Mouse (Mus musculus): ENCODE results near the gene Ptcra. TPM values are rescaled to one million over a fixed set of nuclear protein-coding genes. Genes with fewer than 3 reads are reported as not detected.

Ptcra gene
- polyA plus RNA-seq, 1 experiment from 2014 or later: 0.64 TPM

GRCm38 (mm10) chr17:46714756-46715481 lies 48.6 kb downstream of the Ptcra start:
- no peak for ATAC-seq (replicated peaks; ENCODE audit: low FRiP score)
- peaks cover 19% of the 10 kb centered on the region for H3K4me1 ChIP-seq
- 93% methylated on average over 11 of the region's 11 CpGs for WGBS
- H3K9ac ChIP-seq: no peak overlapping the region
- peaks cover 50% of the 10 kb centered on the region for H3K36me3 ChIP-seq
- H3K27me3 ChIP-seq: no peaks in the 10 kb centered on the region
- no peak overlapping the region for H3K4me3 ChIP-seq (replicated peaks)
- H3K9me3 ChIP-seq (replicated peaks): no peaks in the 10 kb centered on the region
- no peak overlapping the region for H3K27ac ChIP-seq
- H3K4me2 ChIP-seq: no peak overlapping the region

DNA sequence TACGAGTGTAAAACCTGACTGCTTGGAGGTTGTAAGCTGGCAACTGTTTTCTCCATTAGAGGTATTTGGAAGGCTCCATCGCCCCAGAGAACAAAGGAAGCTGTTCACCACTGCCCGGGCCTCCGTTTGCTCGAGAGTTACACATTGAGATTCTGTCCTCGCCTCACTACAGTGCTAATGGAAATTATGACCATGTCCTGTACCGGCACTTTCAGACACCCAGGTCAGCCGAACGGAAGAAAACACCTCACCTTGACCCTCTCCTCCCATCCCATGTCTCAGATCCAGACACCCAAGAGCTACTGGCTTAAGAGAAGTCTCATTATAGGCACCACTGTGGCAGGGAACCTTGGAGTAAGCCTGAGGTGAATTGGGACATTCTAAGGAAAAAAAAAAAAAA lies 49.7 kb downstream of the Ptcra start:
- Histone ChIP-seq H3K4me3 (replicated peaks) (no peak overlapping the region), H3K36me3 (peaks cover 49% of the 10 kb centered on the region), H3K4me2 (no peak overlapping the region), H3K27ac (no peak overlapping the region), H3K4me1 (peaks cover 19% of the 10 kb centered on the region), H3K9me3 (replicated peaks) (no peaks in the 10 kb centered on the region), H3K27me3 (no peaks in the 10 kb centered on the region), H3K9ac (no peak overlapping the region)
- no peak for ATAC-seq (replicated peaks; ENCODE audit: low FRiP score)
- 86% methylated on average over 9 of the region's 9 CpGs for WGBS

DNA sequence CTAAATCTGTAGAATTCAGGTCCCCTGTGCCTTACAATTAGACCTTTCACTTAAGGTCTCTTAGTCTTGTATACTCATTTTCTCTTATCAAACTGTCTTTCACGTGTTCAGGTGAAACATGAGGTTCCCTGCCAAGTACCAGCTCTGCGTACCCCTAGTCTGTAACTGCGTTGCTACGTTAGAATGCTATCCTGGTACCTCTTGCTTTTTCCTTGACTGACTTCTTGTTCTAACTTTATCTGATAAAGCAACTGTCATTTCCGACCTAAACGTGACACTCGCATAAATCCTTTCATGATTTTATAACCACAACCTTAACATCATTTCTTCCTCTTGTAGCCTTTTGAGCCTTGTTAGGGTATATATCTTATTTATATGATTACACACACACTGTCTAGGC lies 51.1 kb downstream of the Ptcra start:
- Histone ChIP-seq H3K27ac (no peak overlapping the region), H3K9me3 (replicated peaks) (no peaks in the 10 kb centered on the region), H3K27me3 (no peaks in the 10 kb centered on the region), H3K9ac (peak overlapping the region; percentile 95), H3K4me2 (peak overlapping the region; percentile 94), H3K4me1 (peaks cover 19% of the 10 kb centered on the region), H3K4me3 (replicated peaks) (peak overlapping the region; percentile 98), H3K36me3 (peaks cover 39% of the 10 kb centered on the region)
- WGBS: 59% methylated on average over 7 of the region's 7 CpGs
- no peak for ATAC-seq (replicated peaks; ENCODE audit: low FRiP score)

DNA sequence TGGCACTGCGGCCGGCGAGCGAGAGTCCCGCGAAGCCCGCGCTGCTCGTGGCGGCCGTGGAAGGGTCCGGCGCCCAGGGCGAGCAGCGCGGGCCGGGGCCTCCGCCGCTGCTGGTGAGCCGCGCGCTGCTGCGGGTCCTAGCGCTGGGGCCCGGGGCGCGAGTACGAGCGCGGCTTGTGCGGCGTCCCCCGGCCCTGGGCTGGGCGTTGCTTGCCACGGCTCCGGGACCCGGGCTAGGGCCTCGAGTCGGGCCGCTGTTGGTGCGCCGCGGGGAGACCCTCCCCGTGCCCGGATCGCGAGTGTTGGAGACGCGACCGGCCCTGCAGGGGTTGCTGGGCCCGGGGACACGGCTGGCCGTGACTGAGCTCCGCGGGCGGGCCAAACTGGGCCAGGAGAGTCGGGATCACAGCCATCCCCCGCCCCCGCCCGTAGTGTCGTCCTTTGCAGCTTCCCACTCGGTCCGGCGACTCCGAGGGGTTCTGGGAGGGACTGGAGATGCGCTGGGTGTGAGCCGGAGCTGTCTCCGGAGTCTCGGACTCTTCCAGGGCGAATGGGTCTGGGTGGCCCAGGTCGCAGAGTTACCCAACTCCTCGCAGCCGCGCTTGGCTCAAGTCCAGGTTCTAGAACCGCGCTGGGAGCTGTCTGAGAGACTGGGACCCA lies 51.8 kb downstream of the Ptcra start:
- no peaks in the 10 kb centered on the region for H3K27me3 ChIP-seq
- H3K4me3 ChIP-seq (replicated peaks): peak overlapping the region; percentile 98
- H3K36me3 ChIP-seq: peaks cover 32% of the 10 kb centered on the region
- H3K27ac ChIP-seq: peak overlapping the region; percentile 80
- H3K9ac ChIP-seq: peak overlapping the region; percentile 95
- ATAC-seq (replicated peaks; ENCODE audit: low FRiP score): peak; percentile 67
- under 1% methylated on average over 76 of the region's 76 CpGs for WGBS
- no peaks in the 10 kb centered on the region for H3K9me3 ChIP-seq (replicated peaks)
- H3K4me1 ChIP-seq: peaks cover 19% of the 10 kb centered on the region
- H3K4me2 ChIP-seq: peak overlapping the region; percentile 94

DNA sequence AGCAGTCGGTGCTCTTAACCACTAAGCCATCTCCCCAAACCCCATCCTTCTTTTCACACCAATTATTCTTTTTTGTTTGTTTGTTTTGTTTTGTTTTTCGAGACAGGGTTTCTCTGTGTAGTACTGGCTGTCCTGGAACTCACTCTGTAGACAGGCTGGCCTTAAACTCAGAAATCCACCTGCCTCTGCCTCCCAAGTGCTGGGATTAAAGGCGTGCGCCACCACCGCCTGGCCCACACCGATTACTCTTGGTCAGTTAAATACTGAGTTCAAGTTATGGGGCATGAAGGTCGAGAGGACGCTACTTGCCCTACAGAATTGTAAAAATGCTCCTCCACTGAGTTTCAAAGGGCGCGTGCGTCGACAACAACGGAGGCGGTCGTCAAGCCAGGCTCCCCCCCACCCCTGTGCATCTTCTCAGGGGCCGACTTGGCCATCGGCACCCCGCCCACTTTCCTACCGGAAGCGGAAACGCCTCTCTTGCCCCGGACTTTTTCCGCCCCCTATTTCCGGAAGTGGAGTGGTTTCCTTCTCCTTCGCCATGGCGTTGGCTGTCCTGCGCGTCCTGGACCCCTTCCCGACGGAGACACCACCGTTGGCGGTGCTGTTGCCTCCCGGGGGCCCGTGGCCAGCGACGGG lies 52.4 kb downstream of the Ptcra start, which contains the start of gene Pex6:
Pex6 (plus strand) TSS at position 505 of the 639 bp plus-strand sequence.
- peak within 1 kb of the TSS; percentile 94 for H3K4me2 ChIP-seq
- peak; percentile 88 for ATAC-seq (replicated peaks; ENCODE audit: low FRiP score)
- WGBS: 7% methylated on average over 36 of the region's 36 CpGs
- peak within 1 kb of the TSS; percentile 80 for H3K27ac ChIP-seq
- peaks cover 26% of the 10 kb centered on the region for H3K36me3 ChIP-seq
- H3K4me3 ChIP-seq (replicated peaks): peak within 1 kb of the TSS; percentile 98
- peaks cover 20% of the 10 kb centered on the region for H3K4me1 ChIP-seq
- peak within 1 kb of the TSS; percentile 95 for H3K9ac ChIP-seq
- no peaks in the 10 kb centered on the region for H3K9me3 ChIP-seq (replicated peaks)
- no peaks in the 10 kb centered on the region for H3K27me3 ChIP-seq

DNA sequence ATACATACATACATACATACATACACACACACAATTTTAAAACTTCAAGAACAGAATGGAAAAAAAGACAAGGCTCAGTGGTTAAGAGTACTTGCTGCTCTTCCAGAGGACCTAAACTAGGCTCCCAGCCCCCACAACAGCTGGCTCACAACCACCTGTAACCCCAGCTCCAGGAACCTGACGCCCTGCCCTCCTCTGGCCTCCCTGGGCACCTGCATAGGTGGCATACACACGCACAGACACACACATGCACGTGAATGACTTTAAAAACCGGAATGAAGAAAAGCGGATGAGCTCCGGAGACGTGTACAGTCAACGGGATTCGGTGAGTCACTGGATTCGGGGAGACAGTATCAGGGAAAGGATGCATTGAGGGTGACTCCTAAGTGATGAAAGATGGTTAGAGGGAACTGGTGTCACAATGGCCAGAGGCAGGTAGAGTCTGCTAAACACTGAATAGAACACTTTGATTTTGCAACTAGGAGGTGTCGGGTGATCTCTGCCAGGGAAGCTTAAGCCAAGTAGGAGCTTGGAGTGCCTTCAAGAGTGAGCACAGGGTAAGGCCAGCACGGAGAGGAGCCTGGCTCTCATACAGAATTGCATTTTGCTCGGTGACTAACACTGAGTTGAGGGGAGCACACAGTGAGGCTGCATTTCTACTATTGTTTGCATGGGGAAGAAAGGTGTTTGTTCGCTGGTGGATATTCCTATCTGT lies 57.0 kb downstream of the Ptcra start:
- 91% methylated on average over 14 of the region's 14 CpGs for WGBS
- Histone ChIP-seq H3K27ac (no peak overlapping the region), H3K4me1 (peaks cover 41% of the 10 kb centered on the region), H3K9ac (no peak overlapping the region), H3K4me2 (no peak overlapping the region), H3K9me3 (replicated peaks) (no peaks in the 10 kb centered on the region), H3K36me3 (no peaks in the 10 kb centered on the region), H3K27me3 (no peaks in the 10 kb centered on the region), H3K4me3 (replicated peaks) (no peak overlapping the region)
- ATAC-seq (replicated peaks; ENCODE audit: low FRiP score): no peak

Other genes starting within 250 kb of the Ptcra start
- 5.3 and 5.8 TPM in 2 replicates for gene Cul9, start 217.3 kb downstream of the Ptcra start, polyA plus RNA-seq (2015; fragmentation: Nextera tagmentation; extraction: Ambion mirVana)
- gene Srf, start 207.5 kb downstream of the Ptcra start, polyA plus RNA-seq (2015; fragmentation: Nextera tagmentation; extraction: Ambion mirVana): 9.1 and 9.5 TPM in 2 replicates
- gene Ptk7, start 134.2 kb downstream of the Ptcra start, polyA plus RNA-seq (2015; fragmentation: Nextera tagmentation; extraction: Ambion mirVana): 120 and 138 TPM in 2 replicates
- gene Klc4, start 117.7 kb downstream of the Ptcra start, polyA plus RNA-seq (2015; fragmentation: Nextera tagmentation; extraction: Ambion mirVana): 36.9 and 42.4 TPM in 2 replicates
- 108 and 124 TPM in 2 replicates for gene Mrpl2, start 117.5 kb downstream of the Ptcra start, polyA plus RNA-seq (2015; fragmentation: Nextera tagmentation; extraction: Ambion mirVana)
- 55.5 and 59.2 TPM in 2 replicates for gene Cul7, start 113.4 kb downstream of the Ptcra start, polyA plus RNA-seq (2015; fragmentation: Nextera tagmentation; extraction: Ambion mirVana)
- gene Rrp36, start 89.4 kb downstream of the Ptcra start, polyA plus RNA-seq (2015; fragmentation: Nextera tagmentation; extraction: Ambion mirVana): 63.9 and 65.4 TPM in 2 replicates
- gene Mea1, start 84.9 kb downstream of the Ptcra start, polyA plus RNA-seq (2015; fragmentation: Nextera tagmentation; extraction: Ambion mirVana): 146 and 147 TPM in 2 replicates
- 119 and 131 TPM in 2 replicates for gene Klhdc3, start 82.8 kb downstream of the Ptcra start, polyA plus RNA-seq (2015; fragmentation: Nextera tagmentation; extraction: Ambion mirVana)
- gene Ppp2r5d, start 58.6 kb downstream of the Ptcra start, polyA plus RNA-seq (2015; fragmentation: Nextera tagmentation; extraction: Ambion mirVana): 96.7 and 105 TPM in 2 replicates
- gene Pex6, start 52.2 kb downstream of the Ptcra start, polyA plus RNA-seq (2015; fragmentation: Nextera tagmentation; extraction: Ambion mirVana): 25.6 and 28.5 TPM in 2 replicates
- gene Gnmt, start 34.5 kb downstream of the Ptcra start, polyA plus RNA-seq (2015; fragmentation: Nextera tagmentation; extraction: Ambion mirVana): 1.5 and 2.8 TPM in 2 replicates
- 79.3 and 83.5 TPM in 2 replicates for gene Cnpy3, start 11.5 kb downstream of the Ptcra start, polyA plus RNA-seq (2015; fragmentation: Nextera tagmentation; extraction: Ambion mirVana)
- 75.6 and 80.0 TPM in 2 replicates for gene 2310039H08Rik, start 8.9 kb upstream of the Ptcra start, polyA plus RNA-seq (2015; fragmentation: Nextera tagmentation; extraction: Ambion mirVana)
- 179 and 189 TPM in 2 replicates for gene Rpl7l1, start 19.0 kb upstream of the Ptcra start, polyA plus RNA-seq (2015; fragmentation: Nextera tagmentation; extraction: Ambion mirVana)
- 4.2 and 4.9 TPM in 2 replicates for gene Bicral, start 94.8 kb upstream of the Ptcra start, polyA plus RNA-seq (2015; fragmentation: Nextera tagmentation; extraction: Ambion mirVana)
- gene Tbcc, start 127.0 kb upstream of the Ptcra start, polyA plus RNA-seq (2015; fragmentation: Nextera tagmentation; extraction: Ambion mirVana): 59.3 and 59.7 TPM in 2 replicates
- gene Prph2, start 146.7 kb upstream of the Ptcra start, polyA plus RNA-seq (2015; fragmentation: Nextera tagmentation; extraction: Ambion mirVana): 0.08 TPM in 1 of 2 replicates, not detected in the other
- 18.9 and 21.7 TPM in 2 replicates for gene Ubr2, start 246.8 kb upstream of the Ptcra start, polyA plus RNA-seq (2015; fragmentation: Nextera tagmentation; extraction: Ambion mirVana)